ENCODE assay signal across 22 mouse cellular contexts in genomic region chr14:52066135-52066534, GRCm38 (mm10). TPM values are rescaled to one million over a fixed set of nuclear protein-coding genes. Genes with fewer than 3 reads are reported as not detected.
"Had no signal": no experiment of that assay in that cellular context is flagged by ENCODE, and none has a peak within 500 bp of the region (broad histone marks: within the 10 kb centered on the region; RNA-seq: fewer than 3 reads in every experiment).

No protein-coding gene starts in this region.

- H3K9ac ChIP-seq: lung, embryonic 14.5 days; midbrain, embryonic 12.5 days; neural tube, embryonic 12.5 days; stomach, embryonic 15.5 days had no signal

- ATAC-seq: midbrain, embryonic 16.5 days had no signal

- H3K4me3 ChIP-seq: midbrain, embryonic 10.5 days; midbrain, embryonic 12.5 days; neural tube, embryonic 12.5 days; stomach, embryonic 15.5 days had no signal

- H3K27ac ChIP-seq: midbrain, embryonic 10.5 days; midbrain, embryonic 12.5 days; neural tube, embryonic 12.5 days; stomach, embryonic 15.5 days; stomach, postnatal 0 days had no signal

- DNase-seq: lung, adult 18-20 months; lung, embryonic 14.5 days; lung, postnatal 10 days; lung, postnatal 4 days; midbrain, embryonic 14.5 days; right cerebral cortex, postnatal 14 days; thymus, adult 2 months; thymus, postnatal 25 days; thymus, postnatal 4 days had no signal

- H3K4me2 ChIP-seq: lung, embryonic 14.5 days; midbrain, embryonic 12.5 days; neural tube, embryonic 12.5 days; stomach, embryonic 15.5 days had no signal

- H3K4me1 ChIP-seq: midbrain, embryonic 10.5 days; midbrain, embryonic 12.5 days; neural tube, embryonic 12.5 days; stomach, embryonic 15.5 days had no signal

- H3K27me3 ChIP-seq: midbrain, embryonic 12.5 days; neural tube, embryonic 12.5 days; stomach, embryonic 15.5 days had no signal

- H3K9me3 ChIP-seq: midbrain, embryonic 10.5 days; midbrain, embryonic 12.5 days; neural tube, embryonic 12.5 days; stomach, embryonic 15.5 days had no signal

RNA-seq across cellular contexts. Expression of gene Olfr221, which starts 23.9 kb away (rescaled TPM):
- total RNA-seq: megakaryocyte, adult 5-6 weeks; megakaryocyte-erythroid progenitor cell, adult 5-6 weeks; neutrophil, adult 5-6 weeks had no signal
- polyA plus RNA-seq: lung, embryonic 14.5 days; lung, embryonic 16.5 days; midbrain, embryonic 10.5 days; midbrain, embryonic 12.5 days; midbrain, embryonic 14.5 days; midbrain, embryonic 16.5 days; neural tube, embryonic 12.5 days; neural tube, embryonic 14.5 days; spleen, adult 2 months; stomach, embryonic 15.5 days; stomach, postnatal 0 days; thymus, adult 2 months; urinary bladder, adult 2 months had no signal

RNA-seq across cellular contexts. Expression of gene Tmem253, which starts 50.7 kb away (rescaled TPM):
- total RNA-seq: megakaryocyte, adult 5-6 weeks; megakaryocyte-erythroid progenitor cell, adult 5-6 weeks; neutrophil, adult 5-6 weeks had no signal
